Mouse (Mus musculus) ovary, postnatal 14 days (tissue): ENCODE data around the gene Afg1l.

Source experiments
- DNase-seq: peaks from one replicate; pipeline ENCODE4 v3.0.0; 2022; ENCODE audit warnings: low spot score

Afg1l gene

DNA sequence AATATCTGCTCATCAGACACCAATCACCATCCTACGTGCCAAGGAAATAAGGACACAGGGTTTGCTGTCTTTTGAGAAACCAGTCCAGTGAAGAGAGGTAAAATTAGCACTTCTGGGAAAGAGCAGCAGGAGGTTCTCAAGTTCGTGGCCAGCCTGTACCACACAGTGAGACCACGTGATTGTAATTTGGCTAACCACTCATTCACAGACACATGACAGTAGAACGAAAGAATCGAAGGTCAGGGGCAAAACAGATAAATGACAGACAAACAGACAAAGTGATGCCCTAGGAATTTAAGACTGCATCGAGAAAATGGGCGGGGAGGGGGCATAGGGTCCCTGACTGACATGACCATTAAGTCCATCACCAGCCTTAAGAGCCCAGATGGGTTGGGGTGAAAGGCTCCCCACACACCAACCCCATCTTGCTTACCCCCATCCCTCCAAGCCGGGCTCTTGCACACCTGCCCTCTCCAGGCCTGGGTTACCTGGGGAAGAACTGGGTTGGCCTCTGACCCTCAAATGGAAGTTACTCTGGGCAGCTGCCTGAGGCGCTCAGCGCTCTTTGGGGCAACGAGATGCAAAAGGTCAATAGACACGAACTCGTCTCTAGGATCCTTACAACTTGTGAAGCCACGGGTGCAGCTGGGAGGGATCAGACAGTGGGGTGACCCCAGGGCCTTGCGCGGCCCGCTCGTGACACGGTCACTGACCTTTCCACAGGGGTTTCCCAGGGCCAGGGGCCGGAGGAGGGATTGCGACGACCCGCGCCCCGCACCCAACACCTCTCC is 620 bp downstream of the Afg1l start:
- DNase-seq, result no peak

- no peak for DNase-seq
Measured at GRCm38 (mm10) chr10:42476774-42477475, 1.4 kb downstream of the Afg1l start.

DNA sequence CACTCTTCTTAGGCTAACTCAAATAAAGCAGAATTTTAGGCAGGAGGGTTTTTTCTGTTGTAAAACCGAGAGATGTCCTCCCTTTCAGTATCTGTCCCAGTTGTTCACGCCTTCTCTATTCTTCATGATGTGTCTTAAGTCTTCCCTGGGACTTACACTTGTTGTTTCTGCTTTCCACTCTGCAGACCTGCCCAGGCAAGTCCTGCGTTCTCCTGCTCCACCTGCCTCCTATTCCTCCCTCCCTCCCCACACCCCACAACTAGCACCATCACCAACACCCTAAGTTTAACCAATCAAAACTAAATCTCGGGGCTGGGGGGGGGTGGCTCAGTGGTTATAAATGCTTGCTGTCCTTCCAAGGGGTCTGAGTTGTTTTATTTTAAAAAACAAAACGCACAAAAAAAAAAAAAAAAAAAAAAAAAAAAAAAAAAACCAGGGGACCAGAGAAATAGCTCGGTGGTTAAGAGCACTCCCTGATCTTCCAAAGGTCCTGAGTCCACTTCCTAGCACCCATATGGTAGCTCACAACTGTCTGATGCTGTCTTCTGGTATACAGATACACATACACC is 3.3 kb downstream of the Afg1l start:
- no peak for DNase-seq

- no peak for DNase-seq
Measured at GRCm38 (mm10) chr10:42464805-42465204, 13.6 kb downstream of the Afg1l start.

DNA sequence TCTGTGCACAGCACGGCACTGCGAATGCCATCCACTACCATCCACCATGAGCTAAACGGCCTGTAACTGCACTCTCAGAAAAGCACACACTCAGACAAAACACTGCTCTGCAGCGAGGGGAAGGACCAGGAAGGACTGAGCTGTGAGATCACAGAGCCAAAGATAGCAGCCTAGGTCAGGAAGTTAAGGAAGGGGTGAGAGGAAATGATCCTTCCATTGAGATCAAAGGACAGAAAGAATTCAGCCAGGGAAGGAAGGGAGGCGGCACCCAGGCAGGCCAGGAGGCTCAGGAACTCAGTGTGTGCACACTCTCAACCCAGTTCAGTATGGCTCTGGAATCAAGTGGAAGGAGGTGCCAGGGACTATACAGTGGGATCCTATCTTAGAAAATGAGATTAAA is 14.1 kb downstream of the Afg1l start:
- no peak for DNase-seq

GRCm38 (mm10) chr10:42457557-42458191 is 20.7 kb downstream of the Afg1l start:
- no peak for DNase-seq

DNA sequence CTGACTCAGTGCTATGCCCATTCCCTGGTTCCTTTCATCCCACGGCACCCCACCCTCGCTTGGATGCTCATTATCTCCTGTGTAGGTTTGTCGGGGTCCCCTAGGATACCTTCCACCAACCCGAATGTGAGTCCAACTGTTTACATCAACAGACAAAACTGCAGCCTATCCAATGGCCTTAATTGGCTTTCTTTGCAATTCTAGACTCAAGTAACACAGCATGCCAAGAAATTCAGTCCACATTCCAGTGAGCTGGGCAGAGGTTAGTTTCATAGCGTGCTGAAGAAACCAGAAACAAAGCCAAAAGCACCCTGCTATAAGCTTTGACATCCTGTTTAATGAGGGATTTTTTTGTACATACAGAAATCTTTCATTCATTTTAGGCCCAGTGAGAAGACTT is 22.4 kb downstream of the Afg1l start:
- DNase-seq, result no peak

DNA sequence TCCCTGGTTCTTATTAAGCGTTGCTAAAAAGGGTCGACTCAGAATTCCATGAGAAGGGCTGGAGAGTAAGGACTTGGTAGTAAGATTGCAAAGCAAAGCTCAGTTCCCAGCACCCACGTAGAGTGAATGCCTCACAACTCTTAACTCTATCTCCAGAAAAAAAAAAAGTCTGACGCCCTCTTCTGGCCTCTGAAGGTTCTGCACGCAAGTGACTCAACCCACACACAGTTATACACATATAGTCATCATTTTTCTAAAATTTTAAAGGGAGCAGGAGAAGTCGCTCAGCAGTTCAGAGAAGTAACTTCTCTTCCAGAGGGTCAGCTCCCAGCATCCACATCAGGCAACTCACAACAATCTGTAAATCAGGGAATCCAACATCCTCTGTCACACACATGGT is 23.7 kb downstream of the Afg1l start:
- DNase-seq, result no peak

GRCm38 (mm10) chr10:42454266-42454665 is 24.1 kb downstream of the Afg1l start:
- DNase-seq, result no peak

DNA sequence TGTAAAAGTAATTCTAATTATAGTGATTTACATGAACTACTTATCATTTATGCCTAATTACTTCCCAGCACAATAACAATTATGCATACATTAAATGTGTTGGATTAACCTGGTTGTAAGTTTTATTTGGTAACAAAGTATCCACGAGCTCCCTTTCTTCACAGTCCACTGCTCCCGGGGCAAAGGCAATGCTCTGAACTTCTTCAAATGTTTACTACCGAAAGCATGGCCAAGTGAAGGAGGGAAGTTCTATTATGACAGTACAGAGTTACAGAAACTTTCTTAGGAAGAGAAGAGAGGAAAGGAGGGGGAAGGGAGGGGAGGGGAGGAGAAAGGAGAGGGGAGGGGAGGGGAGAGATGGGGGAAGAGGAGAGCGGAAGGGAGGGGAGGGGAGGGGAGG is 28.7 kb downstream of the Afg1l start:
- no peak for DNase-seq

GRCm38 (mm10) chr10:42448371-42448770 is 30.0 kb downstream of the Afg1l start:
- no peak for DNase-seq

GRCm38 (mm10) chr10:42446145-42446544 is 32.2 kb downstream of the Afg1l start:
- DNase-seq, result no peak

DNA sequence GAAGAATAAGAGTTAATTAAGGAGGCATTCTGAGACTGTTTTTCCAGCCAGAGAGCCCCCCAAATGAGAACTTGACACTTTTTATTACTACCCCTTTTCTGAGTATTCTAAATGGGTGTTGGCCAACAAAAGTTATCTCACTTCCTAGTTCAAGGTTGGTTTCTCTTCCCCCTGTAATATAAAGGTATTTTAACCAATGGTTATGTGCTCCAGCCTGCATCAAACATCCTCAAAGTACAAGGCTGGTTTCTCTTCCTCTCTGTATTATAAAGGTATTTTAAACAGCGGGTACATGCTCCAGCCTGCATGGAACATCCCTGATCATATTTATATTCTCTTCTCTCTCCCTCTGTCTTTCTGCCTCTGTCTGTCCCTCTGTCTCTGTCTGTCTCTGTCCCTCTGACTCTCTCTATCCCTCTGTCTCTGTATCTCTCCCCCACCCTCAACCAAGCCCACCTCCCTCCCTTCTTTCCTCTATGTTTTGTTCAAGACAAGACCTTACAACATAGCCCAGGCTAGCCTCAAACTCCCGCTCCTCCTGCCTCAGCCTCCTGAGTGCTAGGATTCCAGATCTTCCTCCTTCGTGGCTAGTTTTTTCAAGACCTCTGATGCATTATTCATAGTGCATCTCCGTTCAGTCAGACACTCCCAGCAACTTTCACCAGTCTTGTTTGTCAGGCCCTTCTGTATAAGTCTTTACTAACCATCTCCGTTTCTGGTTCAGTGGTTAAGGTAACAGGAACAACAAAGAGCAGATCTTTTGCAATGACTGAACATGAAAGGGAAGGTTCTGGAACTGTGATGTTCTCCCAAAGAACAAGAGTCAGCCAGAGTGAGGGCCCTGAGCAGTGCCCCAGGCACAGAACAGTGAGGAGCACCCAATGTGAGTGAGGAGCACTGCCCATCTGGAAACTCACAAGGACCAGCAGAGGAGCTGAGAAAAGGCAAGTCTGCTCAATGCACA is 41.2 kb downstream of the Afg1l start:
- DNase-seq, result no peak

- DNase-seq, result no peak
Measured at GRCm38 (mm10) chr10:42417530-42418174, 60.7 kb downstream of the Afg1l start.

- DNase-seq, result no peak
Measured at GRCm38 (mm10) chr10:42415821-42416470, 62.4 kb downstream of the Afg1l start.

DNA sequence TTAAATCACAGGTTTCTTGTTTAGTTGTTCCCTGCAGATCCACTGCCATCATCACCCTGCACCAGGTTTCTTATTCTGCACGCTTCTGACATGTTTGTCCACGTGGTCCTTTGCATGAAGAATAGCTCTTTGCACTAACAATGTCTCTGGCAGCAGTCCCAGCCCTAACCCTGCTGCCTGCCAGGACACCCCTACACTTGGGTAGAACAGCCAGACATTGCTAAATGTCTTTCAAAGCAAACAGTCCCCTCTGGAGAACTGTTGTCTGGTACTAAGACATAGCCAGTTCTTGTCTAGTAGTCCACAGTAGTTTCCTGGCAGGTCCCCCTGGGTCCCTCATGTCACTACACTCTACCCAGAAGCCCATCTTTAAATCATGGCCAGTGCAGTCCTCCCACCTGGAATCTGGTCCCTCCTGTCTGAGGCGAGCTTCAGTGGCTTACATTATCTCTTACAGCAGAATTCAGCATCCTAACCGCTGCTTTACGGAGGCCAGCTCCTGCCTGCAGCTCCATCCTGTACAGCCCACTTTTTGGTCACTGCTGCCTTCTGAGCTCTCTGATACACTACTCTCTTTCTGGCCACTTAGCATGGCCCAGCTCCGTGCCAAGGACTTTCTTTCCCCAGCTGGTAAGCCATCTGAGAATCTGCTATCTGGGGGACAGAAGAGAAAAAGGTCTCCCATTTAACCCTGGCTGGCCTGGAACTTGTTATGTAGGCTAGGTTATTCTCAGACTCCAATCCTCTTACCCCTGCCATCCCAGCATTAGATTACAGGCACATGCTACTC is 67.4 kb downstream of the Afg1l start:
- DNase-seq, result peak; percentile 47

DNA sequence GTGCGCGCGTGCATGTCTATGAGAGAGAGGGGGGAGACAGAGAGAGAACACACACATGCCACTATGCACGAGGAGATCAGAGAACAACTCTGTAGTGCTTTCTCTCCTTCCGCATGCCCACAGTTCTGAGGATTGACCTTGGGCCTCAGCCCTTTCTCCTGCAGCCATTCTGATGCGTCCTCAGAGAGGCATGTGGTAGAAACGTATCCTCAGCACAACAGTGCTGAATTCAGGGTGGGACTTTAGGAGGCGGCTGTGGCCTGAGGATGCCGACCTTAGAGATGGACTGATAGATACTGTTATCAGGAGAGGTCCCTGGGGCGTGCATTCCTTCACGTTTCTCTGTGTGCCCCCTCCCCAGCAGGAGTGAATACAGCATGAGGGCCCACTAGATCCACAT is 87.9 kb downstream of the Afg1l start:
- DNase-seq, result no peak

DNA sequence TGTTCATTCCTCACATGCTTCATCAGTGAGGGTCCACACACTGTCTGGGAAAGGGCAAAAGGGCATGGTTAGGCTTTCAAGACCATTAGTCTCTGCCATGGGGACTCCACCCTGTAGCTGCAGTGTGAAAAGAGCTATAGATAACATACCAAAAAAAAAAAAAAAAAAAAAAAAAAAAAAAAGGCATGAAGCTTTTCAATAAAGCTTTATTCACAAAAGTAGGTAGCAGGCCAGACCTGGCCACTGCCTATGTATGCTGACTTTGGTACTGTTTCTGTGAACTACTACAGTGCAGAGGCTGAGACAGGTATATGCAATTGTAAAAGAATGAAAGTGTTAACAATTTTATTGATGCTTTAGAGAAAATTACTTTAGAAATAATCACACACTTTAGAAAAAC is 90.2 kb downstream of the Afg1l start:
- no peak for DNase-seq

DNA sequence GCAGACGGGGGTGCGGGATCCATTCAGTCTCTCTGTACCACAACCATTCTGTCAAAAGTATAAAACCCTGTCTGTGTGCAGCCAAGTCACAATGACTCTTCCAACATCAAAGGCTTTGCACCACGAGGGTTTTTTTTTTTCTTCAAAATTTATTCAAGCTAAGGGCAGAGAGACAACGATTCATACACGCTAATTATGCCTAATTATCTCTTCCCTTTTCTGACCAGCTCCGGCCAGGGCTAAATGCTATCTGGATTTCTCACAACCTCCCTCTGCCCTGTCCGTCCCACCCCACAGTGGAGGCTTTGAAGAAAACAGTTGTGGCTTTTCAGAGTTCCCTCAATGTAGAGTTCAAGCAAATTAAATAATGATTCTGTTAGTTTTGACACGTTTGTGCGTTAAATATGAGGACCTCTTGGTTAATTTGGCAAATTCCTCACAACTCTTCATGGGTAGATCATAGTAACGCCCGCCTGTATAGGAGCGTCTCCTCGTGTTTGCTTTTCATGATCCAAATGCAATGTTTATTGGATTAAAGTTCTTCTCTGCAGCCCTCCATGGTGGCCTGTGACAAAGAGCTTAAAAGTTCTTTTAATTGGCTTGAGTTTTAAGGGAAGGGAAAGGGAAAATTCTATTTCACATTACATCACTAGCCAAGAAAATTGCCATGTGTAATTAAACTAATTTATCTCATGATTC is 93.3 kb downstream of the Afg1l start:
- DNase-seq, result no peak
